Mouse (Mus musculus) G1E (cell line): Measurements from ENCODE around the gene Gm49336. TPM values are rescaled to one million over a fixed set of nuclear protein-coding genes. Genes with fewer than 3 reads are reported as not detected.

ENCODE experiments used
- ATAC-seq: 2 replicates; pipeline ENCODE4 v1.8.0; 2016; ENCODE audit warnings: mild to moderate bottlenecking; ENCODE audit not compliant: insufficient number of reproducible peaks, poor library complexity, low FRiP score, severe bottlenecking; ENCODE audit errors: extremely low read depth
- DNase-seq: peaks from one replicate; pipeline ENCODE4 v3.0.0; 2012; ENCODE audit warnings: low spot score
- H3K27me3 ChIP-seq: 2 replicates; pipeline ENCODE4 v1.6.1; 2012; ENCODE audit warnings: mild to moderate bottlenecking, low read length, inconsistent platforms; ENCODE audit not compliant: insufficient read depth
- H3K36me3 ChIP-seq: replicated peaks from 2 replicates; pipeline ENCODE3; 2012; ENCODE audit warnings: mild to moderate bottlenecking, inconsistent platforms
- H3K4me1 ChIP-seq: 2 replicates; pipeline ENCODE4 v1.6.1; 2012; ENCODE audit warnings: low read depth, low read length, inconsistent platforms, mixed read lengths; ENCODE audit not compliant: insufficient read depth
- H3K4me3 ChIP-seq: 2 replicates; pipeline ENCODE4 v1.5.1; 2012; ENCODE audit warnings: low read depth, mild to moderate bottlenecking, inconsistent platforms, low read length, moderate library complexity, mixed read lengths
- H3K9me3 ChIP-seq: replicated peaks from 2 replicates; pipeline ENCODE4 v1.6.1; 2012; ENCODE audit warnings: inconsistent platforms
- CTCF ChIP-seq: IDR thresholded peaks from 2 replicates; pipeline ENCODE4 v1.5.1; 2012; ENCODE audit warnings: low read depth, low read length, inconsistent platforms, mixed read lengths
- GATA1 ChIP-seq: IDR thresholded peaks from 2 replicates; pipeline ENCODE4 v1.6.1; 2012; ENCODE audit warnings: borderline replicate concordance, low read length, inconsistent platforms, mixed read lengths
- GATA2 ChIP-seq: IDR thresholded peaks from 2 replicates; pipeline ENCODE4 v1.6.1; 2012; ENCODE audit warnings: low read depth, low read length, inconsistent platforms, borderline replicate concordance
- POLR2AphosphoS5 ChIP-seq: IDR thresholded peaks from 2 replicates; pipeline ENCODE4 v1.6.1; 2012; ENCODE audit warnings: low read depth, low read length, inconsistent platforms; ENCODE audit not compliant: insufficient replicate concordance
- TAL1 ChIP-seq: conservative IDR thresholded peaks from 2 replicates; pipeline ENCODE4 v1.6.1; 2012; ENCODE audit warnings: low read depth, low read length, inconsistent platforms, mixed read lengths
- polyA plus RNA-seq: library from polyadenylated mRNA; stranded (reverse); fragments of >175 nt; gene quantifications from 2 replicates; pipeline ENCODE4 v1.2.3, GENCODE M21; 2012
- total RNA-seq, 2 experiments: library from RNA; stranded (forward) in 1 of 2; stranded (reverse) in 1 of 2; fragments of 200-1000 nt in 1 of 2; fragments of >200 nt in 1 of 2; fragmentation: Nextera tagmentation in 1 of 2; gene quantifications; 2 replicates each; pipeline ENCODE4 v1.2.3; 2014 to 2017

The Gm49336 gene
- total and polyA plus RNA-seq, 3 experiments = 7.9 to 129 (median 91.1) TPM

GRCm38 (mm10) chr14:60275301-60276276, 24.3 kb upstream of the Gm49336 start:
- ATAC-seq = no peak
- Histone ChIP-seq H3K36me3 (peaks cover 36% of the 10 kb centered on the region), H3K9me3 (no peaks in the 10 kb centered on the region), H3K27me3 (no peaks in the 10 kb centered on the region), H3K4me3 (no peak overlapping the region), H3K4me1 (peaks cover 6% of the 10 kb centered on the region)
- TF ChIP-seq POLR2AphosphoS5 (no peak), GATA1 (no peak), GATA2 (no peak), TAL1 (no peak), CTCF (no peak)
- DNase-seq = no peak

GRCm38 (mm10) chr14:60273346-60273745, 22.0 kb upstream of the Gm49336 start:
- Histone ChIP-seq H3K9me3 (no peaks in the 10 kb centered on the region), H3K4me1 (peaks cover 10% of the 10 kb centered on the region), H3K4me3 (no peak overlapping the region), H3K27me3 (no peaks in the 10 kb centered on the region), H3K36me3 (peaks cover 34% of the 10 kb centered on the region)
- DNase-seq (no peak), ATAC-seq (no peak)
- TF ChIP-seq CTCF (no peak), GATA1 (no peak), TAL1 (no peak), GATA2 (no peak), POLR2AphosphoS5 (no peak)

- Histone ChIP-seq H3K36me3 (peaks cover 29% of the 10 kb centered on the region), H3K4me1 (peaks cover 23% of the 10 kb centered on the region), H3K9me3 (no peaks in the 10 kb centered on the region), H3K4me3 (no peak overlapping the region), H3K27me3 (no peaks in the 10 kb centered on the region)
- TF ChIP-seq GATA2 = no peak
- no peak for TF ChIP-seq CTCF
- no peak for TF ChIP-seq POLR2AphosphoS5
- TF ChIP-seq GATA1 = no peak
- no peak for TF ChIP-seq TAL1
- ATAC-seq (no peak), DNase-seq (no peak)
Measured at GRCm38 (mm10) chr14:60269333-60269732, 18.0 kb upstream of the Gm49336 start.

- peak; percentile 98 for ATAC-seq
- Histone ChIP-seq H3K4me1 (peaks cover 18% of the 10 kb centered on the region), H3K36me3 (peaks cover 17% of the 10 kb centered on the region), H3K4me3 (peak within 1 kb of the TSS; percentile 93), H3K9me3 (no peaks in the 10 kb centered on the region), H3K27me3 (no peaks in the 10 kb centered on the region)
- peak; percentile 94 for TF ChIP-seq CTCF
- TF ChIP-seq TAL1 = no peak
- peak; percentile 98 for DNase-seq
Measured at GRCm38 (mm10) chr14:60264990-60265876, 13.9 kb upstream of the Gm49336 start, which contains the start of gene Mtmr6. TSS of gene Mtmr6 (plus strand) at chr14:60265228.

GRCm38 (mm10) chr14:60262316-60262715, 11.0 kb upstream of the Gm49336 start:
- ATAC-seq (no peak), DNase-seq (no peak)
- Histone ChIP-seq H3K27me3 (no peaks in the 10 kb centered on the region), H3K4me3 (no peak overlapping the region), H3K36me3 (no peaks in the 10 kb centered on the region), H3K9me3 (no peaks in the 10 kb centered on the region), H3K4me1 (peaks cover 15% of the 10 kb centered on the region)
- no peak for TF ChIP-seq GATA1
- TF ChIP-seq CTCF = no peak
- no peak for TF ChIP-seq GATA2
- no peak for TF ChIP-seq POLR2AphosphoS5
- TF ChIP-seq TAL1 = no peak

- no peaks in the 10 kb centered on the region for H3K36me3 ChIP-seq
- H3K9me3 ChIP-seq = no peaks in the 10 kb centered on the region
- DNase-seq (no peak), ATAC-seq (no peak)
- TF ChIP-seq TAL1 = no peak
- no peak for TF ChIP-seq POLR2AphosphoS5
- TF ChIP-seq GATA1 = no peak
- TF ChIP-seq GATA2 = no peak
- TF ChIP-seq CTCF = no peak
- H3K4me3 ChIP-seq = no peak overlapping the region
- peaks cover 6% of the 10 kb centered on the region for H3K4me1 ChIP-seq
- no peaks in the 10 kb centered on the region for H3K27me3 ChIP-seq
Measured at GRCm38 (mm10) chr14:60257851-60258250, 6.5 kb upstream of the Gm49336 start.
